Mouse (Mus musculus) frontal cortex, postnatal 14 days (tissue): Measurements from ENCODE around the gene Wnt5b.

Experiments used
- DNase-seq, 2 experiments: peaks; one replicate each; pipeline ENCODE4 v3.0.0; 2022; ENCODE audit warnings: low spot score in 2 of 2

The Wnt5b gene

DNA sequence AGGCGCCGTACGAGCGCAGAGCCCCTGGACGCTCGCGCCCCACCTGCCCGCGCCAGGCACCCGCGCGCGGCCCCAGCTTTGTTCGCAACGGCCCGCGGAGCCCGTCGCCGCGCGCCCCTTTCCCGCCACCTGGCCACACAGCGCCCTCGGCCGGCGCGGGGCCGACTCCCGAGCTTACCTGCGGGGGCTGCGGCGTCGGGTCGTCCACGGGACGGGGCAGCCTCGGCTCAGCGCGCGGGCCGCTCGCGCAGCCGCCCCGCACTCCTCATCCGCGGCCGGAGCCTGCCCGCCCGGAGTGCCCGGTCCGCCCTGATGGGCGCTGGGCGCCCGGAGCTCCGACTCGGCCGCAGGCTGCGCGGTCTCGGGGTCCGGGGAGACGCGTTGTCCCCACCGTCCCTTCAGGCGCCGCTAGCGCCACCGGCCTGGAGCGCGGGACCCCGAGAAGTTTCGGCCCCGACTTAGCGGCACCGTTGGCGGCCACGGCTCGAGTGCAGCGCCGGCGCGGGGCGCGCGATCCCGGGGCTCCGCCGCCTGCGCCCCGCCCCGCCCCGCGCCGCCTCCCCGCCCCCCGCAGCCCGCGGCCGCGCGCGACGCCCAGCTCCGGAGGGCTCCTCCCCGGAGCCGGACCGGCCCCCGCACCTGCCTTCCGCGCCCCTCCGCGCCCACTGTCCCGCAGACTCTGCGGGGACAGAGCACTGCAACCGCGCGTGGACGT is at the start of gene Wnt5b:
Wnt5b (minus strand) TSS at position 545 of the 715 bp plus-strand sequence.
- no peak for DNase-seq

DNA sequence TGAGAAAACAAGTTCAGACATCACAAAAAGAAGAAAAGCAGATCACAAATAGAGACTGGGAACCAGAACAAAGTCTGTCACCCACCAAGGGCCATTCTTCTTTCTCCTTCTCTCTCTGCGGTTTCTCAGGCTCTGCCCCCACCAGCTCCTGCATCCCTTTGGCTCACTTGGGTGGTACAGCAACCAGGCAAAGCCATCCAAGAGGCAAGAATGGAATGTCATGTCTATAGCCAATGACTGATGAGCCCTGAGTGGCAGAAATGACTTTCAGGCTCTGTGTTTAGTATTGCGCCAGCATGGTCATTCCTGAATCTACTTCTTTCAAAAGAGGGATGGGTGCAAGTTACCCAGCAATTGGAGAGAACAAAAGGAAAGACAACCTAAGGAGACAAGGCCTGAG is 46.7 kb upstream of the Wnt5b start:
- DNase-seq: no peak

- no peak for DNase-seq
Observed at GRCm38 (mm10) chr6:119587897-119588296, 43.8 kb upstream of the Wnt5b start.

DNA sequence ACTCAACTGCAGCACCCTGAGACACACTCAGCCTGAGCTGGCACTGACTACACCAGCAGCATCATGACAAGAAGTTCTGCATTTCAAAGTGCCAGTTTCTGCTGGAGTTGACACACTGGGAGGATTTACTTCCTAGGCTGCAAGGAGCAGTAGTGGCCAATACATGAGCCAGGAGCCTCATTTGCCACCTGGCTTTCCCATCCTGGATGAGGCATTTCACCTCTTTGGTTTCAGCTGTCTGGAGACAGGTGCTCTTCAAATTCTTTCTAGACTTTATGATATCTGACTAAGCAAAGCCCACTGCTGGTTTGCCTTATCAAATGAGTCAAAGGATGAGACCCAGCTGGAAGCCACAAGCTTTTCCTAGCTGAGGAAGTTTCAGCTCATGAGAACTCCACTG is 43.3 kb upstream of the Wnt5b start:
- no peak for DNase-seq

- no peak for DNase-seq
Observed at GRCm38 (mm10) chr6:119585652-119586375, 41.7 kb upstream of the Wnt5b start.

DNA sequence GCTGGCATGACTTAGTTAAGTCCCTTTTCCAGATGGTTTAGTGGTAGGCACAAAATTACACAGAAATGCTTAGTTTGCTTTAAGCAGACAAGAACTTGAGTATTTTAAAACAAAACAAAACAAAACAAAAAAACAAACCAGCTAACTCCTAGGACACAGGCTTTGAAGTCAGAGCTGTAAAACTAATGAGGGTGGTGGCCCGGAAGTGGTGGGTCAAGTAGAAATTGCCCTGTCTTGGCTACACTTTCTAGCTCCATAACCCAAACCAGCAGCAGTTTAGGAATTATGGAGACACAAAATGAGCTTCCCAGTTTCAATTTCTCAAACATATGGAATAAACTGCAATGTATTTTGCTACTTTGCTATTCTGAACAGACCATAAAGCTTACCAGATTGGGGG is 39.9 kb upstream of the Wnt5b start:
- no peak for DNase-seq

GRCm38 (mm10) chr6:119583165-119583564 is 39.0 kb upstream of the Wnt5b start:
- no peak for DNase-seq

- no peak for DNase-seq
Observed at GRCm38 (mm10) chr6:119576706-119577105, 32.6 kb upstream of the Wnt5b start.

- no peak for DNase-seq
Observed at GRCm38 (mm10) chr6:119575331-119575730, 31.2 kb upstream of the Wnt5b start.

- no peak for DNase-seq
Observed at GRCm38 (mm10) chr6:119572296-119572695, 28.1 kb upstream of the Wnt5b start.

GRCm38 (mm10) chr6:119570797-119571196 is 26.6 kb upstream of the Wnt5b start:
- DNase-seq: no peak

DNA sequence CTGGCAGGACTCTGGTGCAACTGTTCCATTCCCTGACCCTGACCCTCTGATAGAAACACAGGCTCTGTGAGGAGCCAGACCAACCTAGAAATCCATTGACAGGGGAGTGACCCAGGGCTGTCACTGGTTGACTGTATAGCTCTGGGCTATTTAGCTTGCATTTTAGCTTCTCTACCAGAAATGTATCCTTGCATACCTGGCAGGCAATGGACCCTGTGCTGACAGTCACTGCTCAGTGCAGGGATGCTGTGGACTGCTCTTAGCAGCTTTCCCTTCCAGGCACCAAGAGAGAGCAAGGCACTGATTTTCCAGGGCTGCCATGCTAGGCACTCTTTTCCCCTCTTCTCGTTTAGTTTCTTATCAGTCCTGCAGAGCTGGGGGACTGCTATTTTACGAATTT is 24.2 kb upstream of the Wnt5b start:
- DNase-seq: no peak

DNA sequence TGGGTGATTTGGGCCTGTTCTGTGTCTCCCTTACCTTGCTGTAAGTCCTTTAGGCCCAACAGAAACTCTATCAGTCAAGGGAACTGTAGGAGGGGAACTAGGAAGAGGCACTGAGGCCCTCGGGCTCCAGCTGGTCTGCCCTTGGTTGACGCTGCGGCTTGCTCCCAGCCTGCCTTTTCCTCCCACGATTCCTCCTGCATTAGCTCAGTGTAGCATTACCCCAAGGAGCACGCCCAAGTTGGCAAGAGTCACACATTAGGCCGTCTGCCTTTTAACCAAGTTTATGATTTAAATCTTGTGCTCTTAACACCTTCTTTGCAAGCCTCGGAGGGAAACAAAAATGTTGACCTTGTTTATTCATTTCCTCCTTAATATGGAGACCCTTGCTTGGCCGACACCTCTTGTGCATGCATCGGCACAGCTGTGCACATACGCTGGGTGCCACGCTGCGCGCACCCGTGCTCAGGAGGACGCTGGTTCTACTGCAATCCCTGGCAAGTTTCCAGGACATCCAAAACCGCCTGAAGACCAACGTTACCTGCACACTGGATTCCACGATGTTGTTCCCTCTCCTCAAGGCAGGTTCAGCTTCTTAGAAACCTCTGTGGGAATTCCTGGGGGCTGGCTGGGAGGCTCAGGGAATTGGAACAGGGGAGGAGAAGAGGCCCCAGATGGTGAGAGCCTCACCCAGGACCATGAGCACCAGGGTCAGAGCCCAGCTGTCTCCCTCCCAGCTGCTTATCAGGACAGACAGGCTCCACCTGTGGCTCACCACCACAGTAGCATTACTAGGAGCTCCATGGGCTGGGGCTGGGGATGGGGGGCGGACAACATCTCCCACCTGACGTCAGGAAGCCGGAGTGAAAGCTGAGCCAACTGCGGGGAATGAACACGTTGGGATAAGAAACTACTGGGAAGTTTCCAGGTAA is 21.6 kb upstream of the Wnt5b start:
- DNase-seq: no peak

DNA sequence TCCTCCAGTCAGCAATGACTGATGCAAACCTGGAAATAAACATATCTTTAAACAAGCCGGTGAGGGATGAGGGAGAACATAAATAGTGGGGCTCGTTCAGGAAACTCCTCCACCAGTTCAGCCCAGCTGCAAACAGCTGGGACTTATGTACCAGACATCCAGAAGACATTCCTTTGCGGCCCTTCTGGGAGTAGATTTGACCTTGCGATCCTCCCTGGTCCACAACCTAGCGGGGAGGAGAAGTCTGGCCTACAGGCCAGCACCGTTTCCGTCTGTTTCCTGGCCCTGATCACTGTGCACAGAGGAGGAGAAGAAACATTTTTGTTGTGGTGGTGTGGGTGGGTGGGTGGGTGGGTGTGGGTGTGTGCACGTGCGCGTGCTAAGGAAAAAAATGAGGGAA is 18.4 kb upstream of the Wnt5b start:
- DNase-seq: no peak

DNA sequence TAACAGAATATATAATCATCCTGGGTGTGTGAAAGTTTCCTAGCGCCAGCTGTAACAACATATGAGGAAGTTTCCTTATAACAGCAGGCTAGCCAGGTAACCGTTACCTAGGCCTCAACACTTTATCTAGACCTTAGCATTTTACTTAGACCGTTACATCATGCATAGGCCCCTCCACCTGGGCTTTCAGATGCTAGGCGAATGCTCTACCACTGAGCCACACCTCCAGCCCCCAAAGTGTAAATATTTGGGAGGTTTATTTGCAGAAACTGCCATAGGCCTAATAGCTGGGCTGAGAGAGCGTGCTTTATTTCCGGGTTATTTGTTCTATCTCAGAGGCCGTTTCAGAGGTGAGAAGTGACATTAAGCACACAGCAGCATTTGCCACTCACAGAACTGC is 14.7 kb upstream of the Wnt5b start:
- no peak for DNase-seq

DNA sequence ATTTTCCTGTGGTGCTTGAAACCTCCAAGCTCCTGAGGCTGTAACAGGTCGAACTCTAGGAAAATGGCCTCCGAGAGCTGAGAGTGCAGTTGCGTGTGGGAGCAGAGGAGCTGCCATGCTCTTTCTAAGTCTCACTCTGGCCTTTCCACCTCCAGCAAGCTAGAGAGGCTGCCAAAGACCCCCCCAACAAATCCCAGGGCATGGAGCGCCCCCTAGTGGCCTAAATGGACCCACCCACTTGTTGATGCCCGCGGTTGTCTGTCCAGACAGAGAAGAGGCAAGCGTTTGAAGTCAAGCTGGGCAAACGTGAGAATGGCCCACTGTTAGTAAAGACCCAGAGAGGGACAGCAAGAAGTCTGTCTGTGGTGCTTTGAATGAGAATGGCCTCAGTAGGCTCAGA is 10.3 kb upstream of the Wnt5b start:
- no peak for DNase-seq

DNA sequence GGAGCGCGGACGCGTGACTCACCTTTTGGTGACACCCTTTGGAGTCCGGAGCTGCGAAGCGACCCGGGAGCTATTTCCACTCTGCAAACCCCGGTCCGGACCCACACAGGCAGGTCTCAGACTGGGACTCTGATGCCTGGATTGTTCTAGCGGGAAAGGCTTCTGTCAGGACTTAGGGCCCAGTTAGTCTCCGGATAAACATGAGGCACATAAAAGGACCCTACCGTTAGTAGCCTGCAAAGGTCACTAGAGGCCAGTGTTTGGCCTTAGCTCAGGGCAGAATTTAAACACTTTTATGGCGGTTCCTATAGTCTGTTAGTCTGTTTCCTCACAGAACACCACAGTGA is 344 bp upstream of the Wnt5b start:
- DNase-seq: no peak

GRCm38 (mm10) chr6:119543456-119543802 is 718 bp downstream of the Wnt5b start:
- no peak for DNase-seq

DNA sequence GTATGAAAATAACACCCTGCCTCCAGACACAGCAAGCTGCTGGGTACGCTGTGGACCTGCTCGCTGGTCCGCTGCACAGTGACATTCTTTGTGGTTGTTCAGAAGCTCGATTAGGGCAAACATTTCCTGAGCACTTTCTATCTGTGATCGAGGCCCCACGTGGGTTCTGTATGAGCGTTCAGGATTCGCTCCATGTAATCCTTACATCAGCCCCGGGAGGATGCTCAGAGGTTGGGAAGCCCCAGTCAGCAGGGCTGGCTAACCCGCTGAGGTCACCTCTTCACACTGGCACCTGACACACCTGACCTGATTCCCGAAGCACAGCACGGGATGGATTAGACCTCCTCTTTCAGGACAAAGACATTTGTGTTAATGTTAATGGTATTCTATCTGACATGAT is 8.3 kb downstream of the Wnt5b start:
- no peak for DNase-seq

- DNase-seq: no peak
Observed at GRCm38 (mm10) chr6:119533170-119533709, 10.9 kb downstream of the Wnt5b start.

DNA sequence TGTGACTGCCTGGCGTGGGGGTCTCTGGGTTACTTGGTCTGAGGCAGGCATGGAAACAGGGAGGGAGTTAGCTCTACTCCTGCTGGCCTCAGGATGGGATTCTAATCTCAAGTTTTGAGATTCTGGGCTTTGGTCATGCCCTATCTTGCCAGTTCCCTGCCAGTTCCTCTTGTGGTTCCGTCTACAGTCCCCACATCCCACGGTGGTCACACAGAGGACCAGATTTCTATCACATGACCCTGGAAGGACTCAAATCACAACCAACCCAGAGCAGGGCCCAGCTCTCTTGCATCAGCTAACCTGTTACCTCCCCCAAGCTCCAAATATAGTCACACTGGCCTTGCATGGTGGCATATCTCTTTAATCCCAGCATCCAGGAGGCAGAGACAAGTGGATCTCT is 14.5 kb downstream of the Wnt5b start:
- DNase-seq: no peak

DNA sequence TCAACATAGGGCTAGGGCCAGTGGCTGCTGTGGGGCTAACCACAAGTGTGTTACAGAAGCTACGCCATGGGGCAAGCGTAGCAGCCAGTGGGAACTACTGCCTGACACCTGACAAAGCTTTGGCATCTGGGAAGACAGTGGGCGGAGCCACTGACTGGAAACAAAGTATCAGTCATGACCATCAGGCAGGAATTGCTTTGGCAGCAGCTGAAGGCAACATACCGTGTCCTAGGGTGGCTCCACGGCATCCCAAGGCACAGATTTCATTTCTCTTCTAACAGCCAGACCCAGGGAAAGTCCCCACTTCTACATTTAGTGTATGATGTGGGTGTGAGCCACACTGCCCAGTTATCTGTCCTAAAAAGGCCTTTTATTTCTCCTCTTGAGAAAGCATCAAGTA is 17.6 kb downstream of the Wnt5b start:
- no peak for DNase-seq
